ENCODE assay signal across 8 mouse cellular contexts in genomic region chr5:107725435-107726261, GRCm38 (mm10). TPM values are rescaled to one million over a fixed set of nuclear protein-coding genes. Genes with fewer than 3 reads are reported as not detected.
DNase-seq lines count a peak whose midpoint lies in the region; ATAC-seq and TF ChIP-seq lines count a peak whose summit lies in the region.

Gene Gfi1, minus strand, starts transcription at chr5:107726036.

- H3K9ac ChIP-seq in forebrain, embryonic 16.5 days (replicated peaks; ENCODE audit: low read depth, low read length): no peak within 1 kb of the TSS
- H3K9ac ChIP-seq in kidney, postnatal 0 days (ENCODE audit: low read depth, low read length): no peak within 1 kb of the TSS
- H3K9ac ChIP-seq in midbrain, embryonic 11.5 days (ENCODE audit: low read length): no peak within 1 kb of the TSS
- H3K9ac ChIP-seq in stomach, embryonic 14.5 days (replicated peaks; ENCODE audit: low read depth, low read length): no peak within 1 kb of the TSS

- no peak within 1 kb of the TSS for H3K27ac ChIP-seq in forebrain, embryonic 16.5 days (ENCODE audit: low read length)
- no peak within 1 kb of the TSS for H3K27ac ChIP-seq in kidney, postnatal 0 days
- no peak within 1 kb of the TSS; the same call in 1 of the 2 replicates for H3K27ac ChIP-seq in midbrain, embryonic 11.5 days (ENCODE audit: low read depth, low read length)
- no peak within 1 kb of the TSS for H3K27ac ChIP-seq in stomach, embryonic 14.5 days (ENCODE audit: low read length)

- peaks cover 66% of the 10 kb centered on the region for H3K27me3 ChIP-seq in forebrain, embryonic 16.5 days (replicated peaks; ENCODE audit: control insufficient read depth, insufficient read depth, low read length)
- peaks cover 87% of the 10 kb centered on the region for H3K27me3 ChIP-seq in kidney, postnatal 0 days (ENCODE audit: insufficient read depth, low read length)
- H3K27me3 ChIP-seq in midbrain, embryonic 11.5 days (ENCODE audit: control insufficient read depth, insufficient read depth, low read length): peaks cover 83% of the 10 kb centered on the region
- H3K27me3 ChIP-seq in stomach, embryonic 14.5 days (ENCODE audit: control insufficient read depth, insufficient read depth, low read length): peaks cover 54% of the 10 kb centered on the region

- no peaks in the 10 kb centered on the region for H3K36me3 ChIP-seq in forebrain, embryonic 16.5 days (ENCODE audit: control insufficient read depth, insufficient read depth)
- no peaks in the 10 kb centered on the region for H3K36me3 ChIP-seq in kidney, postnatal 0 days (ENCODE audit: insufficient read depth, low read length)
- no peaks in the 10 kb centered on the region for H3K36me3 ChIP-seq in midbrain, embryonic 11.5 days (ENCODE audit: control insufficient read depth, insufficient read depth, low read length)
- H3K36me3 ChIP-seq in stomach, embryonic 14.5 days (ENCODE audit: control insufficient read depth, insufficient read depth, low read length): no peaks in the 10 kb centered on the region

- H3K4me2 ChIP-seq in forebrain, embryonic 16.5 days (ENCODE audit: low read length): peak within 1 kb of the TSS; percentile 17
- H3K4me2 ChIP-seq in kidney, postnatal 0 days (ENCODE audit: low read length): peak within 1 kb of the TSS; percentile 51
- H3K4me2 ChIP-seq in midbrain, embryonic 11.5 days: peak within 1 kb of the TSS; percentile 27
- peak within 1 kb of the TSS; percentile 43 for H3K4me2 ChIP-seq in stomach, embryonic 14.5 days (replicated peaks; ENCODE audit: low read depth, low read length)

- peak; percentile 30 for DNase-seq in R1 (ENCODE audit: low read depth, low spot score)
- DNase-seq in kidney, postnatal 0 days (ENCODE audit: low spot score): no peak
- no peak for DNase-seq in midbrain, embryonic 11.5 days (ENCODE audit: low spot score, missing footprints)
- no peak for DNase-seq in urinary bladder, postnatal 36 days (ENCODE audit: low spot score in 2 of 2)
- no peak for DNase-seq in cerebellum, postnatal 36 days

- peaks cover 44% of the 10 kb centered on the region for H3K4me1 ChIP-seq in forebrain, embryonic 16.5 days (replicated peaks; ENCODE audit: control insufficient read depth, insufficient read depth, low read length)
- peaks cover 40% of the 10 kb centered on the region for H3K4me1 ChIP-seq in kidney, postnatal 0 days (replicated peaks; ENCODE audit: insufficient read depth, low read length)
- peaks cover 39% of the 10 kb centered on the region for H3K4me1 ChIP-seq in midbrain, embryonic 11.5 days (ENCODE audit: control insufficient read depth, insufficient read depth, low read length)
- peaks cover 44% of the 10 kb centered on the region for H3K4me1 ChIP-seq in stomach, embryonic 14.5 days (ENCODE audit: control insufficient read depth, insufficient read depth, low read length)

- whole genome bisulfite sequencing in forebrain, embryonic 16.5 days: under 1% methylated on average over 41 of the region's 41 CpGs
- 2% methylated on average over 41 of the region's 41 CpGs for WGBS in kidney, postnatal 0 days
- WGBS in midbrain, embryonic 11.5 days: 1% methylated on average over 41 of the region's 41 CpGs
- 1% methylated on average over 41 of the region's 41 CpGs for WGBS in stomach, embryonic 14.5 days

- peak within 1 kb of the TSS; percentile 23 for H3K4me3 ChIP-seq in forebrain, embryonic 16.5 days (replicated peaks; ENCODE audit: low read length)
- H3K4me3 ChIP-seq in kidney, postnatal 0 days (replicated peaks; ENCODE audit: low read depth, low read length): peak within 1 kb of the TSS; percentile 26
- H3K4me3 ChIP-seq in midbrain, embryonic 11.5 days (ENCODE audit: low read depth, low read length): peak within 1 kb of the TSS; percentile 27
- H3K4me3 ChIP-seq in stomach, embryonic 14.5 days (ENCODE audit: low read depth, low read length): peak within 1 kb of the TSS; percentile 28

- TF ChIP-seq CTCF in kidney, postnatal 0 days (IDR thresholded peaks at IDR 0.05; ENCODE audit: low read depth): no peak

- peak; percentile 70 for ATAC-seq in CD4-positive, CD25-positive, alpha-beta regulatory T cell, adult 4 months
- 0 out of 2 replicates have a peak, but pooled peaks have one; percentile 37 for ATAC-seq in forebrain, embryonic 16.5 days
- no peak for ATAC-seq in kidney, postnatal 0 days (replicated peaks; ENCODE audit: low FRiP score, low read depth)
- ATAC-seq in midbrain, embryonic 11.5 days (ENCODE audit: low FRiP score): peak; percentile 23; the same call in 1 of the 2 replicates
- peak; percentile 28; the same call in 1 of the 2 replicates for ATAC-seq in stomach, embryonic 14.5 days (ENCODE audit: insufficient number of reproducible peaks, insufficient read depth, low FRiP score, low read depth)

- peaks cover 3% of the 10 kb centered on the region; the same call in 1 of the 2 replicates for H3K9me3 ChIP-seq in forebrain, embryonic 16.5 days (ENCODE audit: control insufficient read depth, low read length)
- H3K9me3 ChIP-seq in kidney, postnatal 0 days (replicated peaks; ENCODE audit: low read length): no peaks in the 10 kb centered on the region
- H3K9me3 ChIP-seq in midbrain, embryonic 11.5 days (ENCODE audit: control insufficient read depth, low read length): no peaks in the 10 kb centered on the region
- no peaks in the 10 kb centered on the region for H3K9me3 ChIP-seq in stomach, embryonic 14.5 days (ENCODE audit: control insufficient read depth, low read depth, low read length)

RNA-seq across cellular contexts. Expression of gene Gfi1, which starts in this region (rescaled TPM):
- polyA plus RNA-seq in CD4-positive, CD25-positive, alpha-beta regulatory T cell, adult 4 months (2017; shearing (Covaris generic)): 1 to 10 TPM; 2.5 to 6.1 TPM
- polyA plus RNA-seq in forebrain, embryonic 16.5 days (2015; fragmentation: Nextera tagmentation; extraction: Ambion mirVana): not detected in 2 replicates
- 0.06 TPM in 1 of 2 replicates, not detected in the other for polyA plus RNA-seq in kidney, postnatal 0 days (2015; fragmentation: Nextera tagmentation; extraction: Ambion mirVana)
- not detected in 2 replicates for polyA plus RNA-seq in midbrain, embryonic 11.5 days (2014; fragmentation: Nextera tagmentation; extraction: Ambion mirVana)
- polyA plus RNA-seq in stomach, embryonic 14.5 days (2014; fragmentation: Nextera tagmentation; extraction: Ambion mirVana): 0.46 TPM in 1 of 2 replicates, not detected in the other

Comparison
In these comparisons a context has a peak if more than half of its experiments do, and no peak if none do; other contexts are left out.
1. Peak in ATAC-seq, H3K4me3 ChIP-seq and H3K4me2 ChIP-seq in forebrain, embryonic 16.5 days; RNA of the gene not detected or under 1 TPM.
2. Peak in ATAC-seq, H3K4me3 ChIP-seq and H3K4me2 ChIP-seq in midbrain, embryonic 11.5 days; RNA of the gene not detected or under 1 TPM.
3. Peak in ATAC-seq, H3K4me3 ChIP-seq and H3K4me2 ChIP-seq in stomach, embryonic 14.5 days; RNA of the gene not detected or under 1 TPM.